Mouse (Mus musculus) neural tube, embryonic 12.5 days (tissue): ENCODE measurements around the gene Usp39. TPM values are rescaled to one million over a fixed set of nuclear protein-coding genes. Genes with fewer than 3 reads are reported as not detected.

Experiments used
- ATAC-seq: fragments of 200-750 bp; cut with Nextera tagmentation; 2 replicates; pipeline ENCODE4 v1.8.0; 2017; ENCODE audit warnings: low read depth, mild to moderate bottlenecking, moderate TSS enrichment, moderate library complexity; ENCODE audit not compliant: low FRiP score
- H3K27ac ChIP-seq: fragments of 300-500 bp; sonication (generic); 2 replicates; pipeline ENCODE4 v1.5.1; 2016
- H3K27me3 ChIP-seq: fragments of 300-500 bp; sonication (generic); replicated peaks from 2 replicates; pipeline ENCODE4 v1.6.1; 2016; ENCODE audit warnings: mild to moderate bottlenecking
- H3K36me3 ChIP-seq: fragments of 300-500 bp; sonication (generic); 2 replicates; pipeline ENCODE4 v1.6.1; 2016; ENCODE audit warnings: mild to moderate bottlenecking
- H3K4me1 ChIP-seq: fragments of 300-500 bp; sonication (generic); 2 replicates; pipeline ENCODE4 v1.6.1; 2016
- H3K4me2 ChIP-seq: fragments of 300-500 bp; sonication (generic); replicated peaks from 2 replicates; pipeline ENCODE4 v1.6.1; 2016; ENCODE audit warnings: mild to moderate bottlenecking
- H3K4me3 ChIP-seq: fragments of 300-500 bp; sonication (generic); 2 replicates; pipeline ENCODE4 v1.5.1; 2016
- H3K9ac ChIP-seq: fragments of 300-500 bp; sonication (generic); 2 replicates; pipeline ENCODE4 v1.6.1; 2016; ENCODE audit warnings: mild to moderate bottlenecking
- H3K9me3 ChIP-seq: fragments of 300-500 bp; sonication (generic); 2 replicates; pipeline ENCODE4 v1.6.1; 2016; ENCODE audit warnings: mild to moderate bottlenecking
- WGBS: fragments of 180-500 bp; shearing (Covaris S2); methylation state at CpG from one replicate; pipeline ENCODE4 v1.1.7; 2016; 5-methylcytosine and 5-hydroxymethylcytosine counted together
- polyA plus RNA-seq: library from polyadenylated mRNA; unstranded; fragments of >200 nt; fragmentation: Nextera tagmentation; extraction: Ambion mirVana; gene quantifications from 2 replicates; pipeline ENCODE4 v1.2.1, GENCODE M21; 2016

Usp39 gene
- polyA plus RNA-seq, 1 experiment from 2014 or later, result 63.7 TPM

DNA sequence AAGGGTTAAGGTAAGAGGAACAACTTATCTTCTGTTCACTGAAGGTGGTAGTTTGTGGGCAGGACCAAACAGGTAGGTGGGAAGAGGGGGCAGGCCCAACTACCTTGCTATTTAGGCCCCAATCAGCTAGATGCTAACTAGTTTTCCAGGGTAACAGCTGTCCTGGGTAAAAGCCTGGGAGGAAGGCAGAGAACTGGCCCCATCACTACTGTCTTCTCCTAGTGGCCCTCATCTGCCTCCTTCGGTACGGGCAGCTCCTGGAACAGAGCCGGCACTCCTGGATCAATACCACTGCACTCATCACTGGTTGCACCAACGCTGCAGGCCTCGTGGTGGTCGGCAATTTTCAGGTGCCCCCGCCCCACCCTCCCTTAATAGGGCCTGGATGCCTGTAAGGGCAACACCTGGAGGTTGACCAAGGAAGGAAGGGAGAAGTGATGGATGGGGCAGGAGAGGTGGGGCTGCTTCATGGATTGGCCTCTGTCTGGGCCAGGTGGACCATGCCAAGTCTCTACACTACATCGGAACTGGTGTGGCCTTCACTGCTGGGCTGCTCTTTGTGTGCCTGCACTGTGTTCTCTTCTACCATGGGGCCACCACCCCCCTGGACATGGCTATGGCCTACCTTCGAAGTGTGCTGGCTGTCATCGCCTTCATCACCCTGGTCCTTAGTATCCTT lies 13.2 kb upstream of the Usp39 start:
- WGBS, result 92% methylated on average over 10 of the region's 10 CpGs
- peaks cover 31% of the 10 kb centered on the region for H3K4me1 ChIP-seq
- H3K27ac ChIP-seq, result no peak overlapping the region
- H3K9ac ChIP-seq, result no peak overlapping the region
- no peak overlapping the region for H3K4me2 ChIP-seq
- H3K4me3 ChIP-seq, result no peak overlapping the region
- no peak for ATAC-seq
- no peaks in the 10 kb centered on the region for H3K9me3 ChIP-seq
- no peaks in the 10 kb centered on the region for H3K27me3 ChIP-seq
- H3K36me3 ChIP-seq, result peaks cover 33% of the 10 kb centered on the region

DNA sequence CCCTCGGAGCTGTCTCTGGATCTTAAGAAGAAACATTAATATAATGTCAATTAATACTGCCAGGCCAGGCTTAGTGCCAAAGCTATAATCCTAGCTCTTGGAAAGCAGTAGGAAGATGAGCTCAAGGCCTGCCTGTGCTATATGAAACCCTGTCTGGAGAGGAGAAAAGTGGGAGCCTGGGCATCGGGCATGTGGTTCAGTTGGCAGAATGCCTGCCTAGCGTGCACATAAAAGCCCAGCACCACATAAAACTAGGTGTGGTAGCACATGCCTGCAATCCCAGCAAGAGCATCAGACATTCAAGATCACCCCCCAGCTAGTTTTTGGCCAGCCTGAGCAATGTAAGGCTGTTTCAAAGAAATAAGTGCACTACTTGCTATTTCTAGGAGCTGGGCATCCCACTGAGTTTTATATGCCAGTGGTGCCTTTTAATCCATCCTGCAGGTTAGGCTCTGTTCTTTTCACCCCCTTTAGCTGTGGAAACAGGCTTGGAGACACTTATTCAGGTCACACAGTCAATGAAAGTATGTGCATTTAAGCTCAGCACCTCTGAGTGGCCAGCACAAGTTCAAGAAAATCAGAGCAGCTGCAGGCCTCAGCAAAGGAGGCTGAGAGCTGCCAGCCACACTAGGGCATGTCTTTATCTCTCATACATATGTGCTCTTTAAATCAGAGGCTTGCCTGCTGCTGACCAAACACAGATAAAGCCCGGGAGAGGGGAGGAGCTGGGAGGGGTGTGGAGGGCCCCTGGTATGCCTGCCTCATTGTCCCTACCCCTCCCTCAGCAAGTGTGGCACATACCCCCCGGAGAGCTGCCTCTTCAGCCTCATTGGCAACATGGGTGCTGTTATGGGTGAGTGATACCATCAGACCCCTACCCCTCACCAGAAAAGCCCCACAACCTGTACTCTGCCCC lies 12.4 kb upstream of the Usp39 start:
- no peak for ATAC-seq
- Histone ChIP-seq H3K4me1 (peaks cover 31% of the 10 kb centered on the region), H3K9me3 (no peaks in the 10 kb centered on the region), H3K27ac (no peak overlapping the region), H3K27me3 (no peaks in the 10 kb centered on the region), H3K36me3 (peaks cover 33% of the 10 kb centered on the region), H3K9ac (no peak overlapping the region), H3K4me2 (no peak overlapping the region), H3K4me3 (no peak overlapping the region)
- WGBS, result 88% methylated on average over 5 of the region's 5 CpGs

DNA sequence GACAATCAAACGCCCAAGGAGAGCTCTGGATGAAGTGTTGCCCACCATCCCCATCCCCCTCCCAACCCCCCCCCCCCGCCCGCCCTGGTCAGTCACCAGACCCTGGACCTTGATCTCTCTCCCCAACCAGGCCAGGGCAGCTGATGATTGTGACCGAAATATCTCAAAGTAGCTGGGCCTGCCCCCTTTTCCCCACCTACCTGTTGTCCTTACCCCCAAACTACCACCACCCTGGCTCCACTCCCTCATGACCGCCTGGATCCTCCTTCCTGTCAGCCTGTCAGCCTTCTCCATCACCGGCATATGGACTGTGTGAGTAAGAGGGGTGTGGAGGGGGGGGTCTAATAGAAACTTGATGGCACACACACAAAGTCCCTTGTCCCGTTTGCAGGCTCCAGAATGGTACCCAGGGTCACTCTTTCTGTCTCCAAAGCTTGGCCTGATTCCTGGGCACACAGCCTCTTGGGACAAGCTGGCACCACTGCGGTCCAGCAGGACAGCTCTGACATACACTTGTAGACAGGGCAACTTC lies 11.1 kb upstream of the Usp39 start:
- peak overlapping the region; percentile 93 for H3K4me2 ChIP-seq
- H3K4me3 ChIP-seq, result peak overlapping the region; percentile 59
- peaks cover 33% of the 10 kb centered on the region for H3K36me3 ChIP-seq
- H3K27ac ChIP-seq, result no peak overlapping the region
- 0 out of 2 replicates have a peak, but pooled peaks have one; percentile 27 for ATAC-seq
- H3K9me3 ChIP-seq, result no peaks in the 10 kb centered on the region
- peaks cover 23% of the 10 kb centered on the region for H3K4me1 ChIP-seq
- H3K27me3 ChIP-seq, result no peaks in the 10 kb centered on the region
- peak overlapping the region; percentile 67 for H3K9ac ChIP-seq
- 48% methylated on average over 6 of the region's 8 CpGs for WGBS

DNA sequence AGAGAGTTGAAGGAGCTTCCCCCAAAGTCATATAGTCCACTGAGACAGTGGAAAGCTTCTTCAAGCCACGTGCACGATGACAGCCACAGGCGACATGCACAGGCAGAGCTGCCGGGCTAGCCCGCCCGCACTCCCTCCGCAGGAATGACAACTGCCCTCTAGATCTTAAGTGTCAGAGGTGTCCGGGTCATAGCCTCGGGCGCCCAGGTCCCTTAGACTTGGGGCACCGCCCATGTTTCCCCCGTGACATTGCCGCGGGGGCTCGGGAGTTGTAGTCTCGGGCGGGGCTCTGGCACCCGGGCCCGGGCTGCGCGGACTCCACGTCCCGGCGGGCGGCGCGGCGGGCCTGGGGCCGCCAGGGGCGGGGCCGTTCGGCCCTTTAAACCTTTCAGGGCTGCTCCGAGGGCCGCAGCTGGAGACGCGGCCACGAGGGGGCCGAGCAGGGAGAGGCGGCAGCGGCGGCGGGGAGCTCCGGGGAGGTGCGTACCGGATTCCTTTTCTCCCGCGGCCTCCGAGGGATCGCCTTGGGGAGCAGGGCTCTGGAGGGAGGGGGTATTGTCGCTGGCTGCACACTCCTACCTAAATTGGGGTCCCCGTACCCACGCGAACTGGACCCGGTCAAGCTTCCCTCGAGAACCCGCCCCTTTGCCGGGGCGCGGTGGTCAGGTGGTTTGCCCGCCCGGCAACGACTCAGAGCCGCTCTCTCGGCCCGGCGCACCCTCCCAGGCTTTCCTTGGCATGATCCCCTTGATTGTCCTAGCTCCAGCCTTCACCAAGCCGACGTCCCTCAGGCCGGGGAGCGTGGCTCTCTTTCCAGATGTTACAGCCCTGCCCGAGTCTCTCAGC lies 10.3 kb upstream of the Usp39 start, which contains the start of gene Tmem150a:
Tmem150a (plus strand) TSS at position 382 of the 846 bp plus-strand sequence.
- Histone ChIP-seq H3K27me3 (no peaks in the 10 kb centered on the region), H3K4me2 (peak within 1 kb of the TSS; percentile 93), H3K4me1 (peaks cover 17% of the 10 kb centered on the region), H3K36me3 (peaks cover 35% of the 10 kb centered on the region), H3K27ac (no peak within 1 kb of the TSS), H3K4me3 (peak within 1 kb of the TSS; percentile 59), H3K9ac (peak within 1 kb of the TSS; percentile 67), H3K9me3 (no peaks in the 10 kb centered on the region)
- peak; percentile 88 for ATAC-seq
- under 1% methylated on average over 71 of the region's 71 CpGs for WGBS

DNA sequence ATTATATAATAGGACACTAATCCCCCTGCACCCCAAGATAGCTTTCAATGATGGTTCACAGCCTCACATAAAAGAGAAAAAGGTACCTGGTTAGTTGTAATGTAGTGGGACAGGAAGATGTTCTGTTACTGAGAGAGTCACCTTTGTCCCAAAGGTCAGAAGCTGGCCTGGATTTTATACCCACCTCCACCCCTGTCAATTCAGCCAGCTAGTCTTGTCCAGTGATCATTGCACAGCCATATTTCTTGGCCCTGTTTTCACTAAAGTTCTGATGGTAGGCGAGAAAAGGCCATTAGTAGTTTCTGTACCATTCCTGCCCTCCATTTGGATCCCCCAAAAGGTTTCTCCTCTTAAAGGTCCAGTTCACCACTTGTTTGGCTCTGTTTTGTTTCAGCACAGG lies 9.0 kb upstream of the Usp39 start:
- Histone ChIP-seq H3K9me3 (no peaks in the 10 kb centered on the region), H3K27ac (no peak overlapping the region), H3K4me2 (no peak overlapping the region), H3K27me3 (no peaks in the 10 kb centered on the region), H3K4me3 (no peak overlapping the region), H3K9ac (0 out of 2 replicates have a peak overlapping the region, but pooled peaks have one; percentile 5), H3K36me3 (peaks cover 36% of the 10 kb centered on the region), H3K4me1 (peaks cover 17% of the 10 kb centered on the region)
- WGBS, result 67% methylated on average over 1 of the region's 1 CpGs
- no peak for ATAC-seq

DNA sequence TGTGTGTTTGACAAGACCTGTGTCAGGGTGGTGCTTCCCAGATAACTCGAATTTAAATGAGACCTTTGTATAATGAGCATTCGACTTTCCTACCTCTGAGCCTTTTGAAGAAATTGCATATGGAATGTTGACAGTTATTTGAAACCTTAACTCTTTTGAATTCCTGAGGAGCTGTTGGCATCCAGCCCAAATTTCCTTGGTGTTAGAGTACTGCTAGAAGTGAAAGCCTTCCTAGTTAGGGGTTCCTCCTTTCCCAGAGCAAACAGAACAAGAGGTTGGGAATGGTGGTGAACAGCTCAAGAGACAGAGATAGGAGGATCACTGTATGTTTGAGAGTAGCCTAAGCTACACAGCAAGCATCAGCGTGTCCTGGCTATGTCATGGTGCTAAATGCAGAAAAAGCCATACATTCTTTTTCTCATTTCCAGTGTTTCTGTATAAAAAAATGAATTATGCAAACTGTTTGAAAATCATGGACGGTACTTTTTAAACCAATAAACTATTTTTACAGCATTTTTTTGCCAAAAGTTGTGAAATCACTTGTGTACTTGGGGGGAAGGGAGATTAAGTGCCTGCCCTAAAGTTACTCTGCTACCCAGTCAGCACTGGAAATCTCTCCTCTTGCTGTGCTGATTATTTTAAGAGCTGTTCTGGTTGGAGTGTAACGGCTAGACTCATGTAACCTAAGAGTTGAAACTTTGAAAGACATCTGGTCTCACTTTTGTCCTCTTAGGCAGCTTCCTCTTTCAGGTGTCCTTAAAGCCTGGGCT lies 7.8 kb upstream of the Usp39 start:
- Histone ChIP-seq H3K9ac (no peak overlapping the region), H3K9me3 (no peaks in the 10 kb centered on the region), H3K4me1 (peaks cover 29% of the 10 kb centered on the region), H3K4me3 (no peak overlapping the region), H3K27ac (no peak overlapping the region), H3K36me3 (peaks cover 31% of the 10 kb centered on the region), H3K4me2 (no peak overlapping the region), H3K27me3 (no peaks in the 10 kb centered on the region)
- no peak for ATAC-seq
- 78% methylated on average over 5 of the region's 5 CpGs for WGBS

DNA sequence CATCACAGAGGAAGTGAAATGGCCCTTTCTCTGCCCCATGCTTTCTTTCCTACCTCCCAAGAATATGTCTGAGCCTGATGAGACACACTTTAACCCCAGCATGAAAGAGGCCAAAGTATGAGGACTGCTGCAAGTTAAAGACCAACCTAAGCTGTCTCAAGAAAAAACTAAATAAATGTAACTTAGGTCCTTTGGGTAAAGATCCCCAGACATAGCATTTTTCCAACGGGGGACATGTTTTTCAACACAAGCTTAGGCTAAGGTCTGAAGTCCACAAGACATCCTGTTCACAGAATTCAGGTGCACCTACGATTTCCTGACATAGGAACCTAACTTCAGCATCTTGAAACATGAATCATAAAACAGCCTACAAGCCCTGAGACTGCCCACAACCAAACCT lies 5.2 kb upstream of the Usp39 start:
- Histone ChIP-seq H3K27me3 (no peaks in the 10 kb centered on the region), H3K36me3 (peaks cover 27% of the 10 kb centered on the region), H3K4me3 (no peak overlapping the region), H3K27ac (no peak overlapping the region), H3K9ac (no peak overlapping the region), H3K4me2 (no peak overlapping the region), H3K9me3 (no peaks in the 10 kb centered on the region), H3K4me1 (peaks cover 30% of the 10 kb centered on the region)
- no peak for ATAC-seq
- WGBS, result 95% methylated on average over 2 of the region's 2 CpGs

DNA sequence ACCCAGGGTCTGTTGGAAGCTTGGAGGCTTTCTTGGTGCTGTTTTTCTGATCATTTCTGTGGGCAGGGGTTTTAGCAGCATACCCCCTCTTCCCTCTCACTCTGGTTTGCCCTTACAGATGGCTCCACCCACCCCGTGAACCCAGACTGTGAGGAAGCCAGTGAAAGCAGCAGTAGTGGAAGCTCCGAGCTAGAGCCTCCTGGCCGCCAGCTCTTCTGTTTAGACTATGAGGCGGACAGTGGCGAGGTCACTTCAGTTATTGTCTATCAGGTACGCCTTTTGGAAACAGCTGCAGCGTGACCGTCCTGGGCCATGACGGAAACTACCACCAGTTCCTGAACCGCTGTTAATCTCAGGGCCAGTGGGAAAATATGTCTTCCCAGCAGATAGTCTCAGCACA lies 3.4 kb upstream of the Usp39 start:
- H3K4me2 ChIP-seq, result peak overlapping the region; percentile 90
- H3K4me3 ChIP-seq, result 0 out of 2 replicates have a peak overlapping the region, but pooled peaks have one; percentile 95
- H3K27ac ChIP-seq, result no peak overlapping the region
- H3K9me3 ChIP-seq, result no peaks in the 10 kb centered on the region
- H3K4me1 ChIP-seq, result peaks cover 33% of the 10 kb centered on the region
- ATAC-seq, result no peak
- H3K9ac ChIP-seq, result no peak overlapping the region; the same call in 1 of the 2 replicates
- 83% methylated on average over 10 of the region's 10 CpGs for WGBS
- H3K27me3 ChIP-seq, result no peaks in the 10 kb centered on the region
- H3K36me3 ChIP-seq, result peaks cover 27% of the 10 kb centered on the region

DNA sequence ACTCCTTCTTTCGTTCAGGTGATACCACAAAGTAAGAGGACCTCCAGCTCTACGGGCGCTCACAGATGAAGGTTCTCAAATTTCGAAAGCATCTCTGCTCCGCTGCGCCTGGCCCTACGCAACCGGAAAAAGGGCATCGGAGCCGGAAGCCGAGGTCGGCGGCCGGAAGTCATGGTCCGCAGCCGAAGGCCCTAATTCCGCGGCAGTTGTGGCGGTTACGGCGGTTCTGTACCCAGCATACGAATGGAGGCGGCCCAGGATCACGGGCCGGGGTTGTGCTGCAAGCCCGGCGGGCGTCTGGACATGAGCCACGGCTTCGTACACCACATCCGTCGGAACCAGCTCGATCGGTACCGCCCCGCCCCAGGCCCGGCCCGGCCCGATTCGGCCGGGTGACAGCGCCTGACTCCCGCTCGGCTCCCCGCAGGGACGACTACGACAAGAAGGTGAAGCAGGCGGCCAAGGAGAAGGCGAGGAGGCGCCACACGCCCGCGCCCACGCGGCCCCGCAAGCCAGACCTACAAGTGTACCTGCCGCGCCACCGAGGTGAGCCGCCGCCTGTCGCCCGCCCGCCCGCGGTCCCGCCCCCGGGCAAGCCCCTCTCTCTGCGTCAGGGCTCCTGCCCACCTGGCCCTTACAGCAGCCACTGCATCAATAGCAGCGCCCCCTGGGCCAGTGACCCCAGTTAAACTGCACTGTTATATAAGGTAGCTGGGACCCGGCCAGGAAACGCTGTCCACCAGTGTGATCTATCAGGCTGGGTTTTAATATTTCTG lies 2.4 kb upstream of the Usp39 start, which contains the start of gene 0610030E20Rik:
0610030E20Rik (plus strand) TSS at position 152 of the 776 bp plus-strand sequence.
- 1% methylated on average over 72 of the region's 72 CpGs for WGBS
- Histone ChIP-seq H3K4me2 (peak within 1 kb of the TSS; percentile 90), H3K27me3 (no peaks in the 10 kb centered on the region), H3K9ac (peak within 1 kb of the TSS; percentile 96), H3K4me3 (peak within 1 kb of the TSS; percentile 95), H3K4me1 (peaks cover 34% of the 10 kb centered on the region), H3K27ac (peak within 1 kb of the TSS; percentile 77), H3K36me3 (peaks cover 31% of the 10 kb centered on the region), H3K9me3 (no peaks in the 10 kb centered on the region)
- ATAC-seq, result peak; percentile 62

DNA sequence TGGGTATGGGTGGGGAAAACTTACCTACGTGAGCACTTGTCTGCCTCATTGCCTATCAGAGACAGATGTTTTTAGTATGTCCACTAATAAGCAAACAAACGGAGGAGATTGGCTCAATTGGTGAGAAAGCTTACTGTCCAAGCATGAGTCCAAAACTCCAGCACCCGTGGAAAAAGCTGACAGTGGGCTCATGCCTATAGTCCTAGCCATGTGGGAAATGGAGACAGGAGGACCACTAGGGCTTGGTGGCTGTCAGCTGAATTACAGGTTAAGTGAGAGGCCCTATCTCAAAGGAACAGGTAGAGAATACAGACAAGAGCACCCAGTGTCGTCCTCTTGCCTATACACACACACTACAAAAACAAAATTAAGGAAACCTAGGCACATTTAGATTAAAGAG lies 1.3 kb upstream of the Usp39 start:
- H3K9ac ChIP-seq, result no peak overlapping the region
- H3K9me3 ChIP-seq, result no peaks in the 10 kb centered on the region
- WGBS, result 83% methylated on average over 4 of the region's 4 CpGs
- H3K4me2 ChIP-seq, result peak overlapping the region; percentile 90; the same call in 1 of the 2 replicates
- ATAC-seq, result no peak
- H3K36me3 ChIP-seq, result peaks cover 33% of the 10 kb centered on the region
- H3K4me3 ChIP-seq, result no peak overlapping the region
- H3K4me1 ChIP-seq, result peaks cover 34% of the 10 kb centered on the region
- no peaks in the 10 kb centered on the region for H3K27me3 ChIP-seq
- no peak overlapping the region for H3K27ac ChIP-seq
